Mouse (Mus musculus) brain, embryonic 14.5 days (tissue): Measurements from ENCODE around the gene Taok2.

ENCODE experiments used
- CTCF ChIP-seq: fragments of 200-500 bp; IDR thresholded peaks from 2 replicates; pipeline ENCODE4 v1.5.1; 2012; ENCODE audit warnings: inconsistent platforms, mild to moderate bottlenecking, moderate library complexity, borderline replicate concordance; ENCODE audit not compliant: insufficient read depth, insufficient read length; ENCODE audit errors: extremely low read depth
- POLR2A ChIP-seq: fragments of 200-500 bp; IDR thresholded peaks from 2 replicates; pipeline ENCODE4 v1.6.1; 2012; ENCODE audit warnings: mild to moderate bottlenecking, inconsistent platforms, borderline replicate concordance; ENCODE audit not compliant: poor library complexity, insufficient read depth, insufficient read length, severe bottlenecking; ENCODE audit errors: extremely low read depth

- TF ChIP-seq CTCF: no peak
- no peak for TF ChIP-seq POLR2A
Measured at GRCm38 (mm10) chr7:126883731-126884181, 747 bp downstream of the Taok2 start.
